Comparison of ENCODE assay signal across 28 mouse cellular contexts in the genomic region with DNA sequence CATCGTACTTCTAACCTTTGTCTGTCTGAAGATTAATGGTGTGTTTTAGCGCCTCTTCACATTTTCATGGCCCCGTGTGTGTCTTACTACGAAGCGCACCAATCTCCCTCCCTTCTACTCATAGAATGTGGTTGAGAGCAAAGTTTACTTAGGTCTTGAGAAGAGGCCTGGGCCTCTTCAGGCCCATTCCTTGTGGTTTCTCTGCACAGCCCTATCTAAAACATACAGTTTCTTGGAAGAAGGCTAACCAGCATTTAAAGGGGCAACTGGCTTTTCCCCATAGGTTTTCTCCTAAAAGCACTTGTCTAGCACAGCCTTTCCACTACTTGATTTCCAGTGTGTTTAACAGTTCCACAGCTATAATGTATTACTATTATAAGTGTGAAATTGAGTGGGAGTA. TPM values are rescaled to one million over a fixed set of nuclear protein-coding genes. Genes with fewer than 3 reads are reported as not detected.
DNase-seq lines count a peak whose midpoint lies in the region; ATAC-seq and TF ChIP-seq lines count a peak whose summit lies in the region.
"Had no signal": no experiment of that assay in that cellular context is flagged by ENCODE, and none has a peak within 500 bp of the region (broad histone marks: within the 10 kb centered on the region; RNA-seq: fewer than 3 reads in every experiment).

No protein-coding gene starts in this region.

- peak; percentile 2 to 52; a peak in 3 of 4 replicates for TF ChIP-seq EP300 in MEL (IDR thresholded peaks at IDR 0.05; ENCODE audit: low read depth in 1 of 2, low read length in 2 of 2)
- peak; percentile 67; the same call in 1 of the 2 replicates for TF ChIP-seq EP300 in lung, postnatal 0 days (IDR thresholded peaks at IDR 0.05)

- peak overlapping the region; percentile 42; the same call in 1 of the 2 replicates for H3K27ac ChIP-seq in embryonic facial prominence, embryonic 14.5 days (replicated peaks; ENCODE audit: low read depth, low read length)
- no peak overlapping the region for H3K27ac ChIP-seq in embryonic facial prominence, embryonic 10.5 days (replicated peaks)
- H3K27ac ChIP-seq in lung, embryonic 14.5 days (ENCODE audit: low read depth), result no peak overlapping the region
- peak overlapping the region; percentile 74 for H3K27ac ChIP-seq in MEL (ENCODE audit: control insufficient read depth, low read depth, low read length)
- 0 out of 2 replicates have a peak overlapping the region, but pooled peaks have one; percentile 28 for H3K27ac ChIP-seq in lung, postnatal 0 days (ENCODE audit: low read length)
- H3K27ac ChIP-seq: embryonic facial prominence, embryonic 12.5 days; forebrain, embryonic 12.5 days; forebrain, embryonic 15.5 days; hindbrain, embryonic 10.5 days; hindbrain, embryonic 13.5 days had no signal

- peaks cover 22% of the 10 kb centered on the region for H3K79me2 ChIP-seq in MEL (ENCODE audit: control insufficient read depth, insufficient read depth, low read length, poor library complexity)

- no peak for TF ChIP-seq CTCF in lung, embryonic 14.5 days (IDR thresholded peaks at IDR 0.05; ENCODE audit: low read depth)
- no peak for TF ChIP-seq CTCF in MEL (IDR thresholded peaks at IDR 0.05 in 2 of 3, conservative IDR thresholded peaks at IDR 0.05 in 1 of 3; ENCODE audit: control insufficient read depth in 1 of 3, insufficient read depth in 1 of 3, low read depth in 2 of 3, low read length in 3 of 3, poor library complexity in 1 of 3, severe bottlenecking in 1 of 3)
- TF ChIP-seq CTCF in lung, postnatal 0 days (IDR thresholded peaks at IDR 0.05), result no peak

- WGBS in embryonic facial prominence, embryonic 14.5 days, result 79% methylated on average over 5 of the region's 5 CpGs
- WGBS in embryonic facial prominence, embryonic 10.5 days, result 95% methylated on average over 5 of the region's 5 CpGs
- WGBS in lung, embryonic 14.5 days, result 67% methylated on average over 5 of the region's 5 CpGs
- 39% methylated on average over 5 of the region's 5 CpGs for WGBS in lung, postnatal 0 days

- H3K4me3 ChIP-seq in embryonic facial prominence, embryonic 14.5 days (ENCODE audit: low read depth, low read length), result no peak overlapping the region
- no peak overlapping the region for H3K4me3 ChIP-seq in embryonic facial prominence, embryonic 10.5 days
- H3K4me3 ChIP-seq in lung, embryonic 14.5 days (ENCODE audit: low read depth, low read length), result no peak overlapping the region
- peak overlapping the region in 1 of 2 experiments; percentile 10; a peak in 2 of 4 replicates for H3K4me3 ChIP-seq in MEL (ENCODE audit: control insufficient read depth in 1 of 2, insufficient read depth in 1 of 2, low read depth in 2 of 2, low read length in 2 of 2)
- H3K4me3 ChIP-seq in lung, postnatal 0 days (ENCODE audit: low read depth, low read length), result no peak overlapping the region
- H3K4me3 ChIP-seq: embryonic facial prominence, embryonic 12.5 days; erythroblast, embryonic 14.5 days; forebrain, embryonic 12.5 days; forebrain, embryonic 15.5 days; heart, embryonic 12.5 days; heart, embryonic 15.5 days; hindbrain, embryonic 10.5 days; hindbrain, embryonic 13.5 days had no signal

- H3K27me3 ChIP-seq in embryonic facial prominence, embryonic 14.5 days (replicated peaks; ENCODE audit: control insufficient read depth, insufficient read depth, low read length), result no peaks in the 10 kb centered on the region
- H3K27me3 ChIP-seq in embryonic facial prominence, embryonic 10.5 days (replicated peaks; ENCODE audit: low read depth, poor library complexity, severe bottlenecking), result no peaks in the 10 kb centered on the region
- H3K27me3 ChIP-seq in lung, embryonic 14.5 days (ENCODE audit: insufficient read depth, low read length), result no peaks in the 10 kb centered on the region
- H3K27me3 ChIP-seq in MEL (ENCODE audit: control insufficient read depth in 1 of 2, insufficient read depth in 2 of 2, low read length in 2 of 2), result no peaks in the 10 kb centered on the region
- no peaks in the 10 kb centered on the region for H3K27me3 ChIP-seq in lung, postnatal 0 days (replicated peaks; ENCODE audit: insufficient read depth, low read length)
- H3K27me3 ChIP-seq: CH12.LX; embryonic facial prominence, embryonic 12.5 days; forebrain, embryonic 12.5 days; forebrain, embryonic 15.5 days; heart, embryonic 12.5 days; heart, embryonic 15.5 days; hindbrain, embryonic 13.5 days had no signal

- 0 out of 2 replicates have a peak, but pooled peaks cover 3% of the 10 kb centered on the region for H3K9me3 ChIP-seq in embryonic facial prominence, embryonic 14.5 days (ENCODE audit: control insufficient read depth, low read length)
- peaks cover 15% of the 10 kb centered on the region for H3K9me3 ChIP-seq in embryonic facial prominence, embryonic 10.5 days
- peaks cover 3% of the 10 kb centered on the region; the same call in 1 of the 2 replicates for H3K9me3 ChIP-seq in lung, embryonic 14.5 days (ENCODE audit: low read depth, low read length)
- H3K9me3 ChIP-seq in MEL (replicated peaks; ENCODE audit: insufficient read depth, low read length), result no peaks in the 10 kb centered on the region
- H3K9me3 ChIP-seq in lung, postnatal 0 days (ENCODE audit: low read length), result no peaks in the 10 kb centered on the region
- H3K9me3 ChIP-seq: embryonic facial prominence, embryonic 12.5 days; forebrain, embryonic 15.5 days; heart, embryonic 15.5 days; hindbrain, embryonic 13.5 days had no signal

- no peak overlapping the region for H3K4me2 ChIP-seq in embryonic facial prominence, embryonic 14.5 days (ENCODE audit: low read depth, low read length)
- no peak overlapping the region for H3K4me2 ChIP-seq in lung, embryonic 14.5 days
- H3K4me2 ChIP-seq in lung, postnatal 0 days (replicated peaks; ENCODE audit: low read depth, low read length), result no peak overlapping the region
- H3K4me2 ChIP-seq: embryonic facial prominence, embryonic 12.5 days; forebrain, embryonic 12.5 days; forebrain, embryonic 15.5 days; heart, embryonic 12.5 days; heart, embryonic 15.5 days; hindbrain, embryonic 13.5 days had no signal

- no peak overlapping the region for H3K9ac ChIP-seq in embryonic facial prominence, embryonic 14.5 days (ENCODE audit: low read depth, low read length)
- H3K9ac ChIP-seq in lung, embryonic 14.5 days, result no peak overlapping the region
- no peak overlapping the region for H3K9ac ChIP-seq in MEL (ENCODE audit: control insufficient read depth, low read depth, low read length, poor library complexity, severe bottlenecking)
- no peak overlapping the region for H3K9ac ChIP-seq in lung, postnatal 0 days (replicated peaks; ENCODE audit: low read depth)
- H3K9ac ChIP-seq: embryonic facial prominence, embryonic 12.5 days; forebrain, embryonic 12.5 days; forebrain, embryonic 15.5 days; heart, embryonic 12.5 days; heart, embryonic 15.5 days; hindbrain, embryonic 13.5 days had no signal

- H3K4me1 ChIP-seq in embryonic facial prominence, embryonic 14.5 days (ENCODE audit: control insufficient read depth, insufficient read depth, low read length), result peaks cover 13% of the 10 kb centered on the region
- peaks cover 37% of the 10 kb centered on the region for H3K4me1 ChIP-seq in embryonic facial prominence, embryonic 10.5 days
- peaks cover 22% of the 10 kb centered on the region for H3K4me1 ChIP-seq in lung, embryonic 14.5 days (ENCODE audit: insufficient read depth)
- peaks cover 15 to 47% of the 10 kb centered on the region in 2 experiments for H3K4me1 ChIP-seq in MEL (ENCODE audit: control insufficient read depth in 1 of 2, insufficient read depth in 2 of 2, low read length in 2 of 2)
- peaks cover 22% of the 10 kb centered on the region for H3K4me1 ChIP-seq in lung, postnatal 0 days (ENCODE audit: insufficient read depth, low read depth, low read length)

- no peak for ATAC-seq in embryonic facial prominence, embryonic 14.5 days (ENCODE audit: low read depth)
- ATAC-seq in lung, embryonic 14.5 days (ENCODE audit: insufficient read depth), result no peak
- ATAC-seq in lung, postnatal 0 days, result peak; percentile 52
- ATAC-seq: activated CD4-positive, CD25-positive, alpha-beta regulatory T cell, adult 4 months; forebrain, embryonic 15.5 days; hindbrain, embryonic 16.5 days had no signal

- H3K36me3 ChIP-seq in embryonic facial prominence, embryonic 14.5 days (ENCODE audit: control insufficient read depth, insufficient read depth, low read length), result peaks cover 6% of the 10 kb centered on the region; the same call in 1 of the 2 replicates
- H3K36me3 ChIP-seq in embryonic facial prominence, embryonic 10.5 days (replicated peaks), result peaks cover 60% of the 10 kb centered on the region
- H3K36me3 ChIP-seq in lung, embryonic 14.5 days (ENCODE audit: insufficient read depth), result no peaks in the 10 kb centered on the region
- H3K36me3 ChIP-seq in MEL (ENCODE audit: control insufficient read depth in 1 of 2, insufficient read depth in 2 of 2, low read length in 2 of 2), result peaks cover 2 to 56% of the 10 kb centered on the region in 2 experiments; a peak in 3 of 4 replicates
- H3K36me3 ChIP-seq in lung, postnatal 0 days (ENCODE audit: insufficient read depth, low read length), result no peaks in the 10 kb centered on the region
- H3K36me3 ChIP-seq: forebrain, embryonic 15.5 days; heart, embryonic 15.5 days had no signal

- no peak for DNase-seq in embryonic facial prominence, embryonic 14.5 days (ENCODE audit: low spot score)
- no peak for DNase-seq in embryonic facial prominence, embryonic 10.5 days (ENCODE audit: low spot score)
- peak; percentile 8 for DNase-seq in lung, embryonic 14.5 days
- DNase-seq in lung, postnatal 4 days, result no peak
- DNase-seq in MEL (ENCODE audit: low read depth, low spot score), result peak; percentile 61
- DNase-seq in lung, postnatal 0 days (ENCODE audit: low spot score), result peak; percentile 84
- no peak for DNase-seq in thymus, postnatal 0 days (ENCODE audit: low spot score)
- no peak for DNase-seq in B cell, adult 2 months
- DNase-seq: adrenal gland, adult 8-10 months; adrenal gland, postnatal 25 days; cerebellum, adult 11-12 months; cerebellum, adult 9-10 months; cerebellum, postnatal 14 days; gastrocnemius, postnatal 25 days; heart, adult 18-20 months; heart, postnatal 10 days; heart, postnatal 36 days had no signal

- no peak for TF ChIP-seq POLR2A in MEL (IDR thresholded peaks at IDR 0.05; ENCODE audit: control insufficient read depth in 1 of 2, insufficient read depth in 1 of 2, low read depth in 1 of 2, low read length in 2 of 2, poor library complexity in 1 of 2)

- no peak for TF ChIP-seq RAD21 in MEL (IDR thresholded peaks at IDR 0.05; ENCODE audit: low read depth, low read length)

RNA-seq across cellular contexts. Expression of a gene that starts 24.7 kb away (rescaled TPM):
- polyA plus RNA-seq in embryonic facial prominence, embryonic 14.5 days (2014; fragmentation: Nextera tagmentation; extraction: Ambion mirVana), result 30.0 and 31.1 TPM in 2 replicates
- 15.8 and 15.9 TPM in 2 replicates for polyA plus RNA-seq in embryonic facial prominence, embryonic 10.5 days (2016; fragmentation: Nextera tagmentation; extraction: Ambion mirVana)
- polyA plus RNA-seq in lung, embryonic 14.5 days (2014; fragmentation: Nextera tagmentation; extraction: Ambion mirVana), result 33.4 and 35.1 TPM in 2 replicates
- total RNA-seq in MEL (2012; rRNA removed), result 43.8 and 46.0 TPM in 2 replicates
- 10 to 100 TPM; 46.4 to 47.3 TPM for polyA plus RNA-seq in MEL (2012; ENCODE audit: insufficient read depth in 1 of 2, insufficient read length in 2 of 2, low read depth in 1 of 2, low replicate concordance in 2 of 2, missing spikeins in 1 of 2)
- polyA plus RNA-seq in lung, postnatal 0 days (2015; fragmentation: Nextera tagmentation; extraction: Ambion mirVana), result 23.2 and 23.9 TPM in 2 replicates
- polyA plus RNA-seq in thymus, postnatal 0 days (2015; fragmentation: Nextera tagmentation; extraction: Ambion mirVana), result 4.6 and 7.1 TPM in 2 replicates

Comparison
In these comparisons a context has a peak if more than half of its experiments do, and no peak if none do; other contexts are left out.
1. DNase-seq: peak in lung, embryonic 14.5 days (single experiment), MEL (single experiment) and lung, postnatal 0 days (single experiment); none in embryonic facial prominence, embryonic 14.5 days (single experiment), embryonic facial prominence, embryonic 10.5 days (single experiment), lung, postnatal 4 days (0 of 2), thymus, postnatal 0 days (single experiment) and B cell, adult 2 months (0 of 2).
2. H3K27ac ChIP-seq: peak in embryonic facial prominence, embryonic 14.5 days (single experiment), MEL (single experiment) and lung, postnatal 0 days (single experiment); none in embryonic facial prominence, embryonic 10.5 days (single experiment) and lung, embryonic 14.5 days (single experiment).